Mouse (Mus musculus) liver, postnatal 0 days (tissue): ENCODE measurements around the gene Gdnf.

Experiments
- CTCF ChIP-seq: sonication (generic); IDR thresholded peaks from 2 replicates; pipeline ENCODE4 v1.5.1; 2016; ENCODE audit warnings: antibody characterized with exemption, low read depth
- EP300 ChIP-seq: IDR thresholded peaks from 2 replicates; pipeline ENCODE4 v1.6.1; 2016; ENCODE audit warnings: antibody characterized with exemption, low read depth, mild to moderate bottlenecking

DNA sequence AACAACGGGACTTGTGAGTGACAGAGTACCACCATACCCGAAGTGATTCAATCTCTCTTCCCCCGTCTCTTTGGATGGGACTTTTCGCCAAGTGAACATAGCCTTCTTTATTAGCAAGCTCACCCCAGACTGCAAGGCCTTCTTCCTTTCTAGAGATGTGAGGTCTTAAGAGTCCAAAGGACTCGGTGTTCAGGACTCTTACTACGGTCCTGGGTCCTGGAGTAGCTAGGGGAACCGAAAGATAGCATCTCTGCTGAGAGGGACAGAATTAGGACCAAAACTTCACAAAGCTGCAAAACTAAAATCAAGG is 3.7 kb downstream of the Gdnf start:
- TF ChIP-seq CTCF (no peak), EP300 (no peak)
